Mouse (Mus musculus): ENCODE data around the gene Svop. TPM values are rescaled to one million over a fixed set of nuclear protein-coding genes. Genes with fewer than 3 reads are reported as not detected.
A peak's percentile ranks its signal among the peaks of the same experiment; 100 is the strongest.

The Svop gene
- polyA plus RNA-seq, 1 experiment: 27.0 TPM

- no peaks in the 10 kb centered on the region; the same call in none of the 2 replicates for H3K36me3 ChIP-seq (ENCODE audit: control insufficient read depth, insufficient read depth, low read length)
Measured at GRCm38 (mm10) chr5:114102807-114103206, 11.4 kb upstream of the Svop start.

GRCm38 (mm10) chr5:114101873-114102272 is 10.5 kb upstream of the Svop start:
- H3K4me3 ChIP-seq (ENCODE audit: control insufficient read depth, low read depth, low read length): no peak overlapping the region
- H3K27me3 ChIP-seq (ENCODE audit: control insufficient read depth, insufficient read depth, low read length): no peaks in the 10 kb centered on the region
- H3K36me3 ChIP-seq (ENCODE audit: control insufficient read depth, insufficient read depth, low read length): no peaks in the 10 kb centered on the region; the same call in none of the 2 replicates
- H3K27ac ChIP-seq (ENCODE audit: control insufficient read depth, insufficient read depth, low read depth, low read length): no peak overlapping the region
- peaks cover 10% of the 10 kb centered on the region for H3K4me1 ChIP-seq (ENCODE audit: control insufficient read depth, insufficient read depth, low read length)
- TF ChIP-seq CTCF (IDR thresholded peaks at IDR 0.05; ENCODE audit: control insufficient read depth, insufficient read depth, insufficient replicate concordance, low read depth, low read length) (no peak), POLR2A (IDR thresholded peaks at IDR 0.05; ENCODE audit: control insufficient read depth, low read depth, low read length) (no peak)

More at GRCm38 (mm10) chr5:114102807-114103206, 11.4 kb upstream of the Svop start:
- Histone ChIP-seq H3K27me3 (ENCODE audit: control insufficient read depth, insufficient read depth, low read length) (no peaks in the 10 kb centered on the region), H3K4me1 (ENCODE audit: control insufficient read depth, insufficient read depth, low read length) (peaks cover 12% of the 10 kb centered on the region), H3K4me3 (ENCODE audit: control insufficient read depth, low read depth, low read length) (no peak overlapping the region), H3K27ac (ENCODE audit: control insufficient read depth, insufficient read depth, low read depth, low read length) (no peak overlapping the region)
- TF ChIP-seq POLR2A (IDR thresholded peaks at IDR 0.05; ENCODE audit: control insufficient read depth, low read depth, low read length) (no peak), CTCF (IDR thresholded peaks at IDR 0.05; ENCODE audit: control insufficient read depth, insufficient read depth, insufficient replicate concordance, low read depth, low read length) (no peak)

GRCm38 (mm10) chr5:114100390-114101099 is 9.2 kb upstream of the Svop start:
- peak overlapping the region; percentile 97 for H3K4me3 ChIP-seq (ENCODE audit: control insufficient read depth, low read depth, low read length)
- H3K36me3 ChIP-seq (ENCODE audit: control insufficient read depth, insufficient read depth, low read length): no peaks in the 10 kb centered on the region; the same call in none of the 2 replicates
- H3K27ac ChIP-seq (ENCODE audit: control insufficient read depth, insufficient read depth, low read depth, low read length): peak overlapping the region; percentile 18; the same call in 1 of the 2 replicates
- TF ChIP-seq POLR2A (IDR thresholded peaks at IDR 0.05; ENCODE audit: control insufficient read depth, low read depth, low read length) (no peak), CTCF (IDR thresholded peaks at IDR 0.05; ENCODE audit: control insufficient read depth, insufficient read depth, insufficient replicate concordance, low read depth, low read length) (no peak)
- peaks cover 10% of the 10 kb centered on the region for H3K4me1 ChIP-seq (ENCODE audit: control insufficient read depth, insufficient read depth, low read length)
- H3K27me3 ChIP-seq (ENCODE audit: control insufficient read depth, insufficient read depth, low read length): no peaks in the 10 kb centered on the region

GRCm38 (mm10) chr5:114099709-114100389 is 8.5 kb upstream of the Svop start:
- Histone ChIP-seq H3K36me3 (ENCODE audit: control insufficient read depth, insufficient read depth, low read length) (no peaks in the 10 kb centered on the region; the same call in 1 of the 2 replicates), H3K4me1 (ENCODE audit: control insufficient read depth, insufficient read depth, low read length) (peaks cover 10% of the 10 kb centered on the region), H3K4me3 (ENCODE audit: control insufficient read depth, low read depth, low read length) (peak overlapping the region; percentile 97), H3K27me3 (ENCODE audit: control insufficient read depth, insufficient read depth, low read length) (no peaks in the 10 kb centered on the region), H3K27ac (ENCODE audit: control insufficient read depth, insufficient read depth, low read depth, low read length) (no peak overlapping the region)
- TF ChIP-seq POLR2A (IDR thresholded peaks at IDR 0.05; ENCODE audit: control insufficient read depth, low read depth, low read length): peak; percentile 43; the same call in 1 of the 2 replicates
- no peak; the same call in 1 of the 2 replicates for TF ChIP-seq CTCF (IDR thresholded peaks at IDR 0.05; ENCODE audit: control insufficient read depth, insufficient read depth, insufficient replicate concordance, low read depth, low read length)

- no peak overlapping the region for H3K27ac ChIP-seq (ENCODE audit: control insufficient read depth, insufficient read depth, low read depth, low read length)
- H3K4me3 ChIP-seq (ENCODE audit: control insufficient read depth, low read depth, low read length): no peak overlapping the region
- TF ChIP-seq POLR2A (IDR thresholded peaks at IDR 0.05; ENCODE audit: control insufficient read depth, low read depth, low read length) (no peak), CTCF (IDR thresholded peaks at IDR 0.05; ENCODE audit: control insufficient read depth, insufficient read depth, insufficient replicate concordance, low read depth, low read length) (no peak)
- no peaks in the 10 kb centered on the region for H3K27me3 ChIP-seq (ENCODE audit: control insufficient read depth, insufficient read depth, low read length)
- peaks cover 7% of the 10 kb centered on the region for H3K4me1 ChIP-seq (ENCODE audit: control insufficient read depth, insufficient read depth, low read length)
- H3K36me3 ChIP-seq (ENCODE audit: control insufficient read depth, insufficient read depth, low read length): no peaks in the 10 kb centered on the region
Measured at GRCm38 (mm10) chr5:114090421-114091013, 853 bp downstream of the Svop start.

- Histone ChIP-seq H3K4me1 (ENCODE audit: control insufficient read depth, insufficient read depth, low read length) (peaks cover 14% of the 10 kb centered on the region), H3K27ac (ENCODE audit: control insufficient read depth, insufficient read depth, low read depth, low read length) (no peak overlapping the region), H3K4me3 (ENCODE audit: control insufficient read depth, low read depth, low read length) (no peak overlapping the region), H3K27me3 (ENCODE audit: control insufficient read depth, insufficient read depth, low read length) (no peaks in the 10 kb centered on the region), H3K36me3 (ENCODE audit: control insufficient read depth, insufficient read depth, low read length) (no peaks in the 10 kb centered on the region)
- TF ChIP-seq CTCF (IDR thresholded peaks at IDR 0.05; ENCODE audit: control insufficient read depth, insufficient read depth, insufficient replicate concordance, low read depth, low read length) (no peak), POLR2A (IDR thresholded peaks at IDR 0.05; ENCODE audit: control insufficient read depth, low read depth, low read length) (no peak)
Measured at GRCm38 (mm10) chr5:114087875-114088480, 3.4 kb downstream of the Svop start.
